Mouse (Mus musculus) embryonic facial prominence, embryonic 13.5 days (tissue): ENCODE results near the gene Clic4. TPM values are rescaled to one million over a fixed set of nuclear protein-coding genes. Genes with fewer than 3 reads are reported as not detected.

Experiments used
- ATAC-seq: fragments of 200-750 bp; cut with Nextera tagmentation; 2 replicates; pipeline ENCODE4 v1.8.0; 2017; ENCODE audit warnings: low read depth; ENCODE audit not compliant: insufficient number of reproducible peaks, insufficient read depth, low FRiP score, low TSS enrichment
- H3K27ac ChIP-seq: fragments of 300-500 bp; sonication (generic); 2 replicates; pipeline ENCODE4 v1.5.1; 2015; ENCODE audit warnings: moderate library complexity, mild to moderate bottlenecking, inconsistent platforms
- H3K27me3 ChIP-seq: fragments of 300-500 bp; sonication (generic); 2 replicates; pipeline ENCODE4 v1.6.1; 2015; ENCODE audit warnings: mild to moderate bottlenecking, inconsistent platforms
- H3K36me3 ChIP-seq: fragments of 300-500 bp; sonication (generic); 2 replicates; pipeline ENCODE4 v1.6.1; 2015; ENCODE audit warnings: mild to moderate bottlenecking, inconsistent platforms
- H3K4me1 ChIP-seq: fragments of 300-500 bp; sonication (generic); 2 replicates; pipeline ENCODE4 v1.6.1; 2015; ENCODE audit warnings: inconsistent platforms
- H3K4me2 ChIP-seq: fragments of 300-500 bp; sonication (generic); 2 replicates; pipeline ENCODE4 v1.6.1; 2015; ENCODE audit warnings: moderate library complexity, mild to moderate bottlenecking, inconsistent platforms
- H3K4me3 ChIP-seq: fragments of 300-500 bp; sonication (generic); 2 replicates; pipeline ENCODE4 v1.5.1; 2015; ENCODE audit warnings: mild to moderate bottlenecking, inconsistent platforms
- H3K9ac ChIP-seq: fragments of 300-500 bp; sonication (generic); 2 replicates; pipeline ENCODE4 v1.6.1; 2015; ENCODE audit warnings: mild to moderate bottlenecking, inconsistent platforms
- H3K9me3 ChIP-seq: fragments of 300-500 bp; sonication (generic); 2 replicates; pipeline ENCODE4 v1.6.1; 2016; ENCODE audit warnings: inconsistent platforms
- WGBS: fragments of 180-500 bp; shearing (Covaris S2); methylation state at CpG from one replicate; pipeline ENCODE4 v1.1.7; 2015; ENCODE audit warnings: mixed read lengths; 5-methylcytosine and 5-hydroxymethylcytosine counted together
- polyA plus RNA-seq: library from polyadenylated mRNA; unstranded; fragments of >200 nt; fragmentation: Nextera tagmentation; extraction: Ambion mirVana; gene quantifications from 2 replicates; pipeline ENCODE4 v1.2.1, GENCODE M21; 2015

Clic4 gene
- polyA plus RNA-seq, 1 experiment from 2014 or later, result 121 TPM

- H3K4me3 ChIP-seq, result no peak overlapping the region
- H3K4me2 ChIP-seq, result no peak overlapping the region
- ATAC-seq, result no peak
- H3K9me3 ChIP-seq, result no peaks in the 10 kb centered on the region
- H3K27me3 ChIP-seq, result no peaks in the 10 kb centered on the region
- no peak overlapping the region for H3K27ac ChIP-seq
- no peak overlapping the region for H3K9ac ChIP-seq
- H3K4me1 ChIP-seq, result peaks cover 8% of the 10 kb centered on the region
- H3K36me3 ChIP-seq, result peaks cover 11% of the 10 kb centered on the region
- WGBS, result 74% methylated on average over 4 of the region's 4 CpGs
These were observed 42.7 kb downstream of the Clic4 start for GRCm38 (mm10) chr4:135229871-135230270.

- no peak overlapping the region for H3K9ac ChIP-seq
These were observed 44.5 kb downstream of the Clic4 start for GRCm38 (mm10) chr4:135228136-135228535.

GRCm38 (mm10) chr4:135226008-135226667 is 46.5 kb downstream of the Clic4 start:
- H3K27me3 ChIP-seq, result no peaks in the 10 kb centered on the region
- no peak for ATAC-seq
- peaks cover 45% of the 10 kb centered on the region for H3K36me3 ChIP-seq
- no peak overlapping the region for H3K4me3 ChIP-seq
- WGBS, result 93% methylated on average over 12 of the region's 12 CpGs
- no peak overlapping the region for H3K27ac ChIP-seq
- H3K9me3 ChIP-seq, result no peaks in the 10 kb centered on the region
- no peak overlapping the region for H3K4me2 ChIP-seq
- no peak overlapping the region for H3K9ac ChIP-seq
- 0 out of 2 replicates have a peak, but pooled peaks cover 3% of the 10 kb centered on the region for H3K4me1 ChIP-seq

More at GRCm38 (mm10) chr4:135228136-135228535, 44.5 kb downstream of the Clic4 start:
- H3K4me3 ChIP-seq, result no peak overlapping the region
- peaks cover 4% of the 10 kb centered on the region for H3K4me1 ChIP-seq
- H3K27ac ChIP-seq, result no peak overlapping the region
- H3K36me3 ChIP-seq, result peaks cover 27% of the 10 kb centered on the region
- H3K9me3 ChIP-seq, result no peaks in the 10 kb centered on the region
- WGBS, result 75% methylated on average over 3 of the region's 3 CpGs
- no peak for ATAC-seq
- H3K27me3 ChIP-seq, result no peaks in the 10 kb centered on the region
- H3K4me2 ChIP-seq, result no peak overlapping the region

- H3K4me2 ChIP-seq, result no peak overlapping the region
- H3K9ac ChIP-seq, result no peak overlapping the region
- H3K4me1 ChIP-seq, result 0 out of 2 replicates have a peak, but pooled peaks cover 3% of the 10 kb centered on the region
- no peak for ATAC-seq
- no peaks in the 10 kb centered on the region for H3K9me3 ChIP-seq
- WGBS, result 87% methylated on average over 9 of the region's 9 CpGs
- no peaks in the 10 kb centered on the region for H3K27me3 ChIP-seq
- H3K27ac ChIP-seq, result no peak overlapping the region
- peaks cover 53% of the 10 kb centered on the region for H3K36me3 ChIP-seq
- H3K4me3 ChIP-seq, result no peak overlapping the region
These were observed 48.8 kb downstream of the Clic4 start for GRCm38 (mm10) chr4:135223808-135224207.

GRCm38 (mm10) chr4:135221632-135222407 is 50.8 kb downstream of the Clic4 start:
- Histone ChIP-seq H3K36me3 (peaks cover 72% of the 10 kb centered on the region), H3K27ac (no peak overlapping the region)
- no peak for ATAC-seq

GRCm38 (mm10) chr4:135220641-135221040 is 52.0 kb downstream of the Clic4 start:
- H3K4me1 ChIP-seq, result 0 out of 2 replicates have a peak, but pooled peaks cover 3% of the 10 kb centered on the region
- no peak overlapping the region for H3K4me2 ChIP-seq
- H3K9ac ChIP-seq, result no peak overlapping the region
- H3K27ac ChIP-seq, result no peak overlapping the region
- no peak for ATAC-seq
- H3K27me3 ChIP-seq, result no peaks in the 10 kb centered on the region
- 77% methylated on average over 3 of the region's 3 CpGs for WGBS
- H3K4me3 ChIP-seq, result no peak overlapping the region
- no peaks in the 10 kb centered on the region for H3K9me3 ChIP-seq
- peaks cover 76% of the 10 kb centered on the region for H3K36me3 ChIP-seq

More at GRCm38 (mm10) chr4:135221632-135222407, 50.8 kb downstream of the Clic4 start:
- Histone ChIP-seq H3K4me2 (no peak overlapping the region), H3K9me3 (no peaks in the 10 kb centered on the region), H3K4me1 (0 out of 2 replicates have a peak, but pooled peaks cover 3% of the 10 kb centered on the region), H3K27me3 (no peaks in the 10 kb centered on the region), H3K4me3 (no peak overlapping the region), H3K9ac (no peak overlapping the region)
- 78% methylated on average over 12 of the region's 12 CpGs for WGBS

GRCm38 (mm10) chr4:135219652-135220051 is 53.0 kb downstream of the Clic4 start:
- no peak overlapping the region for H3K4me2 ChIP-seq
- H3K4me1 ChIP-seq, result 0 out of 2 replicates have a peak, but pooled peaks cover 3% of the 10 kb centered on the region
- H3K36me3 ChIP-seq, result peaks cover 82% of the 10 kb centered on the region
- no peak overlapping the region for H3K27ac ChIP-seq
- H3K9ac ChIP-seq, result no peak overlapping the region
- ATAC-seq, result no peak
- WGBS, result 48% methylated on average over 4 of the region's 4 CpGs
- no peaks in the 10 kb centered on the region for H3K27me3 ChIP-seq
- no peaks in the 10 kb centered on the region for H3K9me3 ChIP-seq
- no peak overlapping the region for H3K4me3 ChIP-seq

GRCm38 (mm10) chr4:135209846-135210245 is 62.8 kb downstream of the Clic4 start:
- H3K9me3 ChIP-seq, result no peaks in the 10 kb centered on the region; the same call in 1 of the 2 replicates
- H3K9ac ChIP-seq, result no peak overlapping the region
- no peak overlapping the region for H3K27ac ChIP-seq
- no peak for ATAC-seq
- H3K36me3 ChIP-seq, result peaks cover 31% of the 10 kb centered on the region
- H3K4me3 ChIP-seq, result no peak overlapping the region
- H3K4me2 ChIP-seq, result no peak overlapping the region
- H3K4me1 ChIP-seq, result peaks cover 6% of the 10 kb centered on the region
- 62% methylated on average over 2 of the region's 2 CpGs for WGBS
- peaks cover 32% of the 10 kb centered on the region for H3K27me3 ChIP-seq

GRCm38 (mm10) chr4:135205711-135206600 is 66.7 kb downstream of the Clic4 start:
- Histone ChIP-seq H3K4me3 (peak overlapping the region; percentile 41), H3K27ac (no peak overlapping the region), H3K9ac (peak overlapping the region; percentile 57), H3K27me3 (peaks cover 44% of the 10 kb centered on the region), H3K36me3 (peaks cover 5% of the 10 kb centered on the region; the same call in 1 of the 2 replicates), H3K4me1 (peaks cover 24% of the 10 kb centered on the region), H3K9me3 (no peaks in the 10 kb centered on the region; the same call in 1 of the 2 replicates), H3K4me2 (peak overlapping the region; percentile 78)
- no peak for ATAC-seq
- 2% methylated on average over 47 of the region's 47 CpGs for WGBS

GRCm38 (mm10) chr4:135205254-135205653 is 67.4 kb downstream of the Clic4 start:
- Histone ChIP-seq H3K36me3 (no peaks in the 10 kb centered on the region), H3K9ac (no peak overlapping the region), H3K4me3 (no peak overlapping the region), H3K27me3 (peaks cover 44% of the 10 kb centered on the region), H3K9me3 (no peaks in the 10 kb centered on the region; the same call in 1 of the 2 replicates), H3K4me2 (no peak overlapping the region), H3K4me1 (peaks cover 24% of the 10 kb centered on the region), H3K27ac (no peak overlapping the region)
- no peak for ATAC-seq
- 21% methylated on average over 5 of the region's 5 CpGs for WGBS

- WGBS, result 55% methylated on average over 5 of the region's 5 CpGs
- peaks cover 44% of the 10 kb centered on the region for H3K27me3 ChIP-seq
- ATAC-seq, result no peak
These were observed 67.9 kb downstream of the Clic4 start for GRCm38 (mm10) chr4:135204666-135205065.

More at GRCm38 (mm10) chr4:135204666-135205065, 67.9 kb downstream of the Clic4 start:
- Histone ChIP-seq H3K4me1 (peaks cover 24% of the 10 kb centered on the region), H3K9me3 (no peaks in the 10 kb centered on the region; the same call in 1 of the 2 replicates), H3K9ac (no peak overlapping the region), H3K4me2 (no peak overlapping the region), H3K36me3 (no peaks in the 10 kb centered on the region), H3K4me3 (no peak overlapping the region), H3K27ac (no peak overlapping the region)
